Mouse (Mus musculus): ENCODE data around the gene Ly6g6c.

DNA sequence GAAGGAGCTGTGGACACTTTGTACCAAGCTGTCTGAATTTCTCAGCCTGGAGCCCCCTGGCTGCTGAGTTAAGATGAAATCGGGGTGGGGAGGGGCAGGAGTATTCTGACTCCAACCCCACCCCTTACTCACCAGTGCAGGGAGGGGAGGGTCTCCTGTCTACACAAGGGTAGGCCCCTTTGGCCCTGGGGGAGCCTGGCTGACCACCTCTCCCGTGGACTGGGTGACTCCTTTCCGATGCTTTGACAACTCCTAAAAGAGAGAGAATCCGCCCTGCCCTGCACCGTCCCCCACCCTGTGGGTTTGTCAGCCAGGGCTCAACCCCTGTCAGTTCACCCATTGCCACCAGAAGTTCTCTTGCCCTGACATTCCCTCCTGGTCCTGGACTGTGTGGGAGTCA is 39.0 kb upstream of the Ly6g6c start:
- TF ChIP-seq CTCF (IDR thresholded peaks at IDR 0.05; ENCODE audit: low read depth): no peak
- TF ChIP-seq EP300 (IDR thresholded peaks at IDR 0.05; ENCODE audit: low read depth): no peak

Measured in liver, postnatal 0 days (tissue).